Mouse (Mus musculus): ENCODE data around the gene Clic6.

GRCm38 (mm10) chr16:92489356-92489755 lies 3.8 kb downstream of the Clic6 start:
- TF ChIP-seq CTCF (IDR thresholded peaks at IDR 0.05; ENCODE audit: insufficient read depth, low read length) = no peak
- TF ChIP-seq POLR2A (IDR thresholded peaks at IDR 0.05; ENCODE audit: borderline replicate concordance, extremely low read depth, low read depth, low read length) = no peak
